Mouse (Mus musculus) CD4-positive, CD25-positive, alpha-beta regulatory T cell, adult 2 months (primary cell): ENCODE data around the gene Rasd2.

ENCODE experiments used
- DNase-seq: peaks from one replicate; pipeline ENCODE4 v3.0.0-alpha.2; 2012; ENCODE audit warnings: low read depth, low spot score

The Rasd2 gene

DNA sequence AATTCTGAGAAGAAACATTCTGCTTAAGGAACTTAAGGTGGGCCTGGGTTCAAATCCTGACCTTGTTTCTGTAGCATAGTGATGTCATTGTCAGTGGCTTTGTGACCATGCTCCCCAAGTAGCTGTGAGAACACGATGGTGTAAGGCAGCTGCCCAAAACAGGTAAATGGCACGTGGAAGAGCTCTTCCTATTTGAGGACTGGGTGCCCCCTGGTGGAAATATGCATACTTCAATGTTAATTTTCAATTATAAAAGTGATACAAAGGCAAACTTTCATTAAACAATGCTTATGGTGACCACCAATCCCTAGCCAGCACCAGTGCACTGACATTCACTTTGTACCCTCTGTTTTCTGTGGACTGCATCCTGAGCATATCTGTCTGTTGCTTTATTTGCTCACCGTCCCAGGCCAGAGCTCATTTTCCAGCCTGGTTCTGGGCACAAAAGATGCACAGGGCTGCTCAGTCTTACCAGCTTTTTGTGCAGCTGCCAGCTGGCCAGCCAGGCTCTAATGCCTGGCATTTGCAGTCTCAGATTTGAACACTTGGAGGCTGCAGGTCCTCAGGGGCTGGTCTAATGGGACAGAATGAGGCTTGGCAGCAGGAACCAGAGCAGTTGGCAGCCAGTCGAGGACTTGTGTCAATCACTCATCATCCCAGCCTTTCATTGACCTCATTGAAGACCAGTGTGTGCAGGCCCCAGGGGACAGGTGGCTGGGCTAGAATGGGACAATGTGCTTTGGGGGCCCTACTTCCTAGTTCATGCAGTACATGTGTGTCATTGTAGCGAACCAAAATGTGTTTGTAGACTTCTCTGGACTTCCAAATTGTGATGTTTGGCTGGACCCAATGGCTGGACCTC is 6.4 kb downstream of the Rasd2 start:
- peak; percentile 45 for DNase-seq

DNA sequence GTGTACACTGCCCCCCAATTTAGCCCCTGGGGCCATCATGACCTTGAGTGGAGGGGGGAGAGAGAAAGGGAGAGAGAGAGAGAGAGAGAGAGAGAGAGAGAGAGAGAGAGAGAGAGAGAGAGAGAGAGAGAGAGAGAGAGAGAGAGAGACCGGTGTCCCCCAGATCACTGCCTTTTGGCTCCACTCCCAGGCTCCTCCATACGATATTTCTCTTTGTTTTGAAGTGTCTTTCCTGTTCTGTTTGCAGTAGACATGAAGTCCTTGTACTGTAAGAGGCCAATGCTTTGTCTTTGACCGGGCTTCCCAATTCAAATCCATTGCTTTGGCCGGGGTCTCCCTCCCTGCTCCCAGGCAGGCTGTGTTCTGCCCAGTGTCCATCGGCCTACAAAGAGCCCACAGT is 8.9 kb downstream of the Rasd2 start:
- DNase-seq = no peak

GRCm38 (mm10) chr8:75226773-75227172 is 13.0 kb downstream of the Rasd2 start:
- no peak for DNase-seq

DNA sequence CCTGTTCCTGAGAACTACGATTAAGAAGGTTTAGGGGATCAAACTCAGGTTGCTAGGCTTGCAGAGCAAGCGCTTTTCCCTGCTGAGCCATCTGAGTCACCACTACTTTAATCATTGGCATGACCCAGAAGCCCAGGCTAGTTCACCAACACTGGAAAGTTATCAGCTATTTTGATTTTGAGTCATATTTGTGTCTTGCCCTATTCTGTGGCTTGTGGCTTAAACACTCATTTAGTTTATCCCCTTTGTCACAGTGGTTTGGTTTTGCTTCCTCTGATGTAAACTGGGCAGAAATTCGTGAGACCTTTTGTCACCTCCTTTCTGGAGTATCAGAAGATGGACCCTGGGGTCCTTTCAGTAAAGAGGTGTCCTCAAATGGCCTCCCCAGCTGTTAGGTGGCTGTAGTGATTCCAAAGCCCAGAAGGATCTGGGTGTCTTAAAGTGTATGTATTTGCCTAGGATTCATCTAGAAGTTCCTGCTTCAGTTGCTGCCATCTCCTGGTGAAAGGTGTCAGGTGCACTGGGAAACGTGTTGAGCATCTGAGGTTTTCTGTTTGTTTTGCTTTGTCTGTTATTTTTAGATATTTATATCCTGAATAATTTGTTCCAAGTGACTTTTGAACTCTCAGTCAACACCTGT is 20.3 kb downstream of the Rasd2 start:
- no peak for DNase-seq

DNA sequence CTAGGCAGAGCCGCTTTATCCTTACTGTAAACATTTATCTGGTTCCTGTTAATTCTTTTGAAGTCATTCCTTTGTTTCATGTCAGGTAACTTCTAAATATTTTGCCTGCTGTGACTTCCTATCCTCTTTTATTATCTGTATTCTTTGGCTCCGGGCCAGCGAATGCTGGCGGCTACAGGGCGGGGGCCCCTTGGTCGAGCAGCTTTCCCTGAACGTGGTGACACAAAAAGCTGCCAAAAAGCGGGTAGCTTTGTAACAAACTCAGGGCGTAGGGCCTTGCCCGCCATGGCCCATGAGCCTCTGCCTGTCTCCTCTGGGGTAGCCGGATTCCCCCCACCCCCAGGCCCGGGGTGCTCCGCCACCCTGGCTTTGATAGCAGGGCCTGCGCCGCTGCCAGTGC is 33.6 kb downstream of the Rasd2 start:
- no peak for DNase-seq

DNA sequence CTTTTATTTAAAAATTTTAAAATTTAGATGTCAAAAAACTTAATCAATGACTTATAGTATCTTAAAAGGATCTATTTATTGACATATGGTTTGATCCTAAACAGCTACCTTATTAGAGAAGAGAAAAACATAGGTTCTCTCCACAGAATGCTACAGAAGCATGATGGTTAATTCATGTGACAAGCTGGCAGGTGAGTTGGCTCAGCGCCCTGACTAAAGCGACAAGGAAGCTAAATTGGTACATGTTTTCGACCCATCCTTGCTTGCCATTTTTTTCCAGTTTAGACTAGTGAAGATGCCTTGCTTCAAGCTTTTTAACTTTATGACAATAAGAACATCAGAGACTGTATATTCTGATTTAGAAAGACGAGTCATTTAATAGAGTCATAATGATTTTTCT is 35.4 kb downstream of the Rasd2 start:
- DNase-seq = no peak

GRCm38 (mm10) chr8:75254027-75254426 is 40.3 kb downstream of the Rasd2 start:
- no peak for DNase-seq

GRCm38 (mm10) chr8:75255635-75256034 is 41.9 kb downstream of the Rasd2 start:
- DNase-seq = no peak

GRCm38 (mm10) chr8:75272166-75272565 is 58.4 kb downstream of the Rasd2 start:
- DNase-seq = peak; percentile 23
